10 mouse cellular contexts compared by ENCODE assay signal in genomic region chr4:125115081-125115480, GRCm38 (mm10). TPM values are rescaled to one million over a fixed set of nuclear protein-coding genes. Genes with fewer than 3 reads are reported as not detected.
DNase-seq lines count a peak whose midpoint lies in the region; ATAC-seq and TF ChIP-seq lines count a peak whose summit lies in the region.
"Had no signal": no experiment of that assay in that cellular context is flagged by ENCODE, and none has a peak within 500 bp of the region (broad histone marks: within the 10 kb centered on the region; RNA-seq: fewer than 3 reads in every experiment).

No protein-coding gene starts in this region.

- H3K27ac ChIP-seq in kidney, postnatal 0 days: peak overlapping the region; percentile 66
- 0 out of 2 replicates have a peak overlapping the region, but pooled peaks have one; percentile 2 for H3K27ac ChIP-seq in cortical plate, adult 2 months (ENCODE audit: insufficient read depth, low read length)
- H3K27ac ChIP-seq in liver, postnatal 0 days (ENCODE audit: low read depth): peak overlapping the region; percentile 85
- H3K27ac ChIP-seq: liver, embryonic 14.5 days had no signal

- H3K9ac ChIP-seq in kidney, postnatal 0 days (ENCODE audit: low read depth, low read length): no peak overlapping the region
- no peak overlapping the region for H3K9ac ChIP-seq in liver, postnatal 0 days (replicated peaks)
- H3K9ac ChIP-seq: heart, embryonic 12.5 days; liver, embryonic 14.5 days had no signal

- 69% methylated on average over 4 of the region's 4 CpGs for WGBS in kidney, postnatal 0 days
- 54% methylated on average over 4 of the region's 4 CpGs for WGBS in liver, postnatal 0 days (ENCODE audit: insufficient replicate concordance)

- H3K27me3 ChIP-seq in kidney, postnatal 0 days (ENCODE audit: insufficient read depth, low read length): no peaks in the 10 kb centered on the region
- no peaks in the 10 kb centered on the region for H3K27me3 ChIP-seq in liver, postnatal 0 days (ENCODE audit: insufficient read depth, low read length)
- H3K27me3 ChIP-seq: heart, embryonic 12.5 days had no signal

- peak; percentile 10 for DNase-seq in CD4-positive, CD25-positive, alpha-beta regulatory T cell, adult 2 months (ENCODE audit: low read depth, low spot score)
- no peak for DNase-seq in kidney, postnatal 0 days (ENCODE audit: low spot score)
- no peak for DNase-seq in kidney, adult 9 months
- DNase-seq in liver, postnatal 0 days: no peak
- no peak for DNase-seq in layer of hippocampus, adult 9-10 months (ENCODE audit: low spot score)
- DNase-seq in urinary bladder, postnatal 10 days (ENCODE audit: low spot score): no peak

- H3K9me3 ChIP-seq in kidney, postnatal 0 days (replicated peaks; ENCODE audit: low read length): no peaks in the 10 kb centered on the region
- no peaks in the 10 kb centered on the region for H3K9me3 ChIP-seq in liver, postnatal 0 days (ENCODE audit: low read length)
- H3K9me3 ChIP-seq: heart, embryonic 12.5 days had no signal

- no peak for TF ChIP-seq CTCF in kidney, postnatal 0 days (IDR thresholded peaks at IDR 0.05; ENCODE audit: low read depth)
- TF ChIP-seq CTCF in cortical plate, adult 2 months (IDR thresholded peaks at IDR 0.05; ENCODE audit: extremely low read depth, insufficient read depth, low read length): no peak
- TF ChIP-seq CTCF in liver, postnatal 0 days (IDR thresholded peaks at IDR 0.05; ENCODE audit: low read depth): no peak

- no peak for TF ChIP-seq POLR2A in cortical plate, adult 2 months (IDR thresholded peaks at IDR 0.05; ENCODE audit: extremely low read depth, insufficient read depth, low read length)

- no peak for TF ChIP-seq EP300 in liver, postnatal 0 days (IDR thresholded peaks at IDR 0.05; ENCODE audit: low read depth)

- peaks cover 13% of the 10 kb centered on the region; the same call in 1 of the 2 replicates for H3K4me1 ChIP-seq in kidney, postnatal 0 days (replicated peaks; ENCODE audit: insufficient read depth, low read length)
- peaks cover 14% of the 10 kb centered on the region; the same call in 1 of the 2 replicates for H3K4me1 ChIP-seq in cortical plate, adult 2 months (ENCODE audit: control insufficient read depth, insufficient read depth, low read length)
- H3K4me1 ChIP-seq in liver, postnatal 0 days (ENCODE audit: insufficient read depth): peaks cover 26% of the 10 kb centered on the region

- H3K36me3 ChIP-seq in kidney, postnatal 0 days (ENCODE audit: insufficient read depth, low read length): no peaks in the 10 kb centered on the region; the same call in 1 of the 2 replicates
- H3K36me3 ChIP-seq in liver, postnatal 0 days (replicated peaks; ENCODE audit: insufficient read depth, low read length): peaks cover 13% of the 10 kb centered on the region

- ATAC-seq in CD4-positive, CD25-positive, alpha-beta regulatory T cell, adult 4 months: no peak
- no peak for ATAC-seq in kidney, postnatal 0 days (replicated peaks; ENCODE audit: low FRiP score, low read depth)
- ATAC-seq in liver, postnatal 0 days: no peak

- H3K4me2 ChIP-seq in kidney, postnatal 0 days (ENCODE audit: low read length): no peak overlapping the region
- no peak overlapping the region for H3K4me2 ChIP-seq in liver, postnatal 0 days (ENCODE audit: low read depth, low read length)
- H3K4me2 ChIP-seq: heart, embryonic 12.5 days had no signal

- H3K4me3 ChIP-seq in kidney, postnatal 0 days (replicated peaks; ENCODE audit: low read depth, low read length): no peak overlapping the region
- H3K4me3 ChIP-seq in cortical plate, adult 2 months (ENCODE audit: insufficient read depth, low read length): no peak overlapping the region
- no peak overlapping the region for H3K4me3 ChIP-seq in liver, postnatal 0 days (ENCODE audit: low read depth, low read length)
- H3K4me3 ChIP-seq: heart, embryonic 12.5 days had no signal

RNA-seq across cellular contexts. Expression of gene Zc3h12a, which starts 12.6 kb away (rescaled TPM):
- 1 to 10 TPM; 3.6 to 4.4 TPM for polyA plus RNA-seq in CD4-positive, CD25-positive, alpha-beta regulatory T cell, adult 4 months (2017; shearing (Covaris generic))
- 0.59 and 0.78 TPM in 2 replicates for polyA plus RNA-seq in kidney, postnatal 0 days (2015; fragmentation: Nextera tagmentation; extraction: Ambion mirVana)
- 1.4 and 1.5 TPM in 2 replicates for polyA plus RNA-seq in cortical plate, adult 2 months (2012; rRNA removed)
- polyA plus RNA-seq in liver, postnatal 0 days (2015; fragmentation: Nextera tagmentation; extraction: Ambion mirVana): 0.44 and 0.48 TPM in 2 replicates

RNA-seq across cellular contexts. Expression of gene Meaf6, which starts 30.1 kb away (rescaled TPM):
- 10 to 100 TPM; 56.7 to 74.8 TPM for polyA plus RNA-seq in CD4-positive, CD25-positive, alpha-beta regulatory T cell, adult 4 months (2017; shearing (Covaris generic))
- 49.5 and 50.8 TPM in 2 replicates for polyA plus RNA-seq in kidney, postnatal 0 days (2015; fragmentation: Nextera tagmentation; extraction: Ambion mirVana)
- 101 and 104 TPM in 2 replicates for polyA plus RNA-seq in cortical plate, adult 2 months (2012; rRNA removed)
- 15.2 and 16.3 TPM in 2 replicates for polyA plus RNA-seq in liver, postnatal 0 days (2015; fragmentation: Nextera tagmentation; extraction: Ambion mirVana)

RNA-seq across cellular contexts. Expression of gene Snip1, which starts 48.6 kb away (rescaled TPM):
- 1 to 10 TPM; 5.1 to 8.8 TPM for polyA plus RNA-seq in CD4-positive, CD25-positive, alpha-beta regulatory T cell, adult 4 months (2017; shearing (Covaris generic))
- polyA plus RNA-seq in kidney, postnatal 0 days (2015; fragmentation: Nextera tagmentation; extraction: Ambion mirVana): 25.2 and 26.0 TPM in 2 replicates
- polyA plus RNA-seq in cortical plate, adult 2 months (2012; rRNA removed): 10.3 and 11.0 TPM in 2 replicates
- 10.7 and 10.8 TPM in 2 replicates for polyA plus RNA-seq in liver, postnatal 0 days (2015; fragmentation: Nextera tagmentation; extraction: Ambion mirVana)

RNA-seq across cellular contexts. Expression of gene Dnali1, which starts 49.6 kb away (rescaled TPM):
- polyA plus RNA-seq in CD4-positive, CD25-positive, alpha-beta regulatory T cell, adult 4 months (2017; shearing (Covaris generic)): not detected
- polyA plus RNA-seq in kidney, postnatal 0 days (2015; fragmentation: Nextera tagmentation; extraction: Ambion mirVana): 0.05 and 0.14 TPM in 2 replicates
- 0.51 and 1.3 TPM in 2 replicates for polyA plus RNA-seq in cortical plate, adult 2 months (2012; rRNA removed)
- 0.06 TPM in 1 of 2 replicates, not detected in the other for polyA plus RNA-seq in liver, postnatal 0 days (2015; fragmentation: Nextera tagmentation; extraction: Ambion mirVana)

Comparison
In these comparisons a context has a peak if more than half of its experiments do, and no peak if none do; other contexts are left out.
1. H3K27ac ChIP-seq: peak in every context shown above with its lines; median percentile 85 in liver, postnatal 0 days; 66 in kidney, postnatal 0 days; 2 in cortical plate, adult 2 months.